Mouse (Mus musculus) forebrain, embryonic 11.5 days (tissue): ENCODE results near the gene G6pdx. TPM values are rescaled to one million over a fixed set of nuclear protein-coding genes. Genes with fewer than 3 reads are reported as not detected.

ENCODE experiments used
- ATAC-seq: fragments of 200-750 bp; cut with Nextera tagmentation; replicated peaks from 2 replicates; pipeline ENCODE4 v1.8.0; 2017; ENCODE audit warnings: moderate TSS enrichment; ENCODE audit not compliant: low FRiP score
- DNase-seq: peaks from one replicate; pipeline ENCODE4 v3.0.0-alpha.2; 2017; ENCODE audit warnings: low spot score
- H3K27ac ChIP-seq: fragments of 300-500 bp; sonication (generic); 2 replicates; pipeline ENCODE4 v1.5.1; 2014; ENCODE audit warnings: low read depth, low read length
- H3K27me3 ChIP-seq: fragments of 300-500 bp; sonication (generic); 2 replicates; pipeline ENCODE4 v1.6.1; 2014; ENCODE audit warnings: mild to moderate bottlenecking, low read length, mixed read lengths; ENCODE audit not compliant: control insufficient read depth, insufficient read depth
- H3K36me3 ChIP-seq: fragments of 300-500 bp; sonication (generic); 2 replicates; pipeline ENCODE4 v1.6.1; 2014; ENCODE audit warnings: mild to moderate bottlenecking, low read length, moderate library complexity, mixed read lengths; ENCODE audit not compliant: control insufficient read depth, insufficient read depth
- H3K4me1 ChIP-seq: fragments of 300-500 bp; sonication (generic); replicated peaks from 2 replicates; pipeline ENCODE4 v1.6.1; 2014; ENCODE audit warnings: low read length, mixed read lengths; ENCODE audit not compliant: control insufficient read depth, insufficient read depth
- H3K4me2 ChIP-seq: fragments of 300-500 bp; sonication (generic); 2 replicates; pipeline ENCODE4 v1.6.1; 2014; ENCODE audit warnings: low read depth, mild to moderate bottlenecking, low read length, moderate library complexity, mixed read lengths; ENCODE audit not compliant: severe bottlenecking
- H3K4me3 ChIP-seq: fragments of 300-500 bp; sonication (generic); 2 replicates; pipeline ENCODE4 v1.5.1; 2014; ENCODE audit warnings: low read depth, low read length
- H3K9ac ChIP-seq: fragments of 300-500 bp; sonication (generic); 2 replicates; pipeline ENCODE4 v1.6.1; 2014; ENCODE audit warnings: low read length
- H3K9me3 ChIP-seq: fragments of 300-500 bp; sonication (generic); 2 replicates; pipeline ENCODE4 v1.6.1; 2016; ENCODE audit warnings: low read length, mixed read lengths; ENCODE audit not compliant: control insufficient read depth
- WGBS: fragments of 180-500 bp; shearing (Covaris S2); extraction: QIAGEN DNeasy Blood & Tissue Kit; methylation state at CpG from one replicate; pipeline ENCODE4 v1.1.7; 2014; 5-methylcytosine and 5-hydroxymethylcytosine counted together
- polyA plus RNA-seq: library from polyadenylated mRNA; unstranded; fragments of >200 nt; fragmentation: Nextera tagmentation; extraction: Ambion mirVana; gene quantifications from 2 replicates; pipeline ENCODE4 v1.2.1, GENCODE M21; 2014

Gene G6pdx
- polyA plus RNA-seq, 1 experiment from 2014 or later = 55.7 TPM

- ATAC-seq = peak; percentile 72
- 10% methylated on average over 39 of the region's 49 CpGs for WGBS
- Histone ChIP-seq H3K9me3 (no peaks in the 10 kb centered on the region), H3K36me3 (no peaks in the 10 kb centered on the region), H3K4me2 (peak overlapping the region; percentile 63), H3K27me3 (no peaks in the 10 kb centered on the region), H3K27ac (no peak overlapping the region), H3K9ac (peak overlapping the region; percentile 69), H3K4me3 (peak overlapping the region; percentile 45), H3K4me1 (no peaks in the 10 kb centered on the region)
- DNase-seq = peak; percentile 77
Observed at GRCm38 (mm10) chrX:74368209-74368909, 60.6 kb downstream of the G6pdx start.

GRCm38 (mm10) chrX:74367512-74367911, 61.5 kb downstream of the G6pdx start:
- Histone ChIP-seq H3K9me3 (no peaks in the 10 kb centered on the region), H3K36me3 (no peaks in the 10 kb centered on the region), H3K4me3 (peak overlapping the region; percentile 45), H3K4me1 (no peaks in the 10 kb centered on the region), H3K27ac (no peak overlapping the region), H3K9ac (peak overlapping the region; percentile 69), H3K4me2 (peak overlapping the region; percentile 63), H3K27me3 (no peaks in the 10 kb centered on the region)
- 77% methylated on average over 10 of the region's 10 CpGs for WGBS
- no peak for ATAC-seq
- DNase-seq = no peak

Other genes with a start within 250 kb of the G6pdx start
- 242 and 249 TPM in 2 replicates for gene Flna, start 179.4 kb downstream of the G6pdx start, polyA plus RNA-seq
- 27.0 and 28.0 TPM in 2 replicates for gene Emd, start 174.5 kb downstream of the G6pdx start, polyA plus RNA-seq
- 614 and 677 TPM in 2 replicates for gene Rpl10, start 158.4 kb downstream of the G6pdx start, polyA plus RNA-seq
- 58.1 and 64.3 TPM in 2 replicates for gene Taz, start 147.3 kb downstream of the G6pdx start, polyA plus RNA-seq
- 3.5 and 5.2 TPM in 2 replicates for gene Dnase1l1, start 146.9 kb downstream of the G6pdx start, polyA plus RNA-seq
- 82.1 and 86.5 TPM in 2 replicates for gene Atp6ap1, start 132.1 kb downstream of the G6pdx start, polyA plus RNA-seq
- gene Gdi1, start 124.2 kb downstream of the G6pdx start, polyA plus RNA-seq = 396 and 419 TPM in 2 replicates
- gene Fam50a, start 116.2 kb downstream of the G6pdx start, polyA plus RNA-seq = 62.5 and 65.6 TPM in 2 replicates
- 27.4 and 28.3 TPM in 2 replicates for gene Plxna3, start 100.1 kb downstream of the G6pdx start, polyA plus RNA-seq
- 118 and 121 TPM in 2 replicates for gene Lage3, start 75.6 kb downstream of the G6pdx start, polyA plus RNA-seq
- gene Ubl4a, start 56.0 kb downstream of the G6pdx start, polyA plus RNA-seq = 72.8 and 72.9 TPM in 2 replicates
- gene Slc10a3, start 55.8 kb downstream of the G6pdx start, polyA plus RNA-seq = 8.6 and 9.9 TPM in 2 replicates
- gene Fam3a, start 35.9 kb downstream of the G6pdx start, polyA plus RNA-seq = 27.3 and 27.6 TPM in 2 replicates
- gene Ikbkg, start 35.9 kb downstream of the G6pdx start, polyA plus RNA-seq = 22.2 and 22.9 TPM in 2 replicates
- gene Gm6880, start 52.2 kb upstream of the G6pdx start, polyA plus RNA-seq = not detected in 2 replicates
- gene Olfr1326-ps1, start 145.7 kb upstream of the G6pdx start, polyA plus RNA-seq = not detected in 2 replicates
- gene Olfr1325, start 163.5 kb upstream of the G6pdx start, polyA plus RNA-seq = not detected in 2 replicates
- not detected in 2 replicates for gene Gm5640, start 216.4 kb upstream of the G6pdx start, polyA plus RNA-seq